Mouse (Mus musculus) left cerebral cortex, adult 8-10 months (tissue): Measurements from ENCODE around the gene Lrrc75b. TPM values are rescaled to one million over a fixed set of nuclear protein-coding genes. Genes with fewer than 3 reads are reported as not detected.

Source experiments
- DNase-seq, 2 experiments: peaks; one replicate each; pipeline ENCODE4 v3.0.0; 2022; ENCODE audit warnings: low spot score in 2 of 2
- total RNA-seq, 4 experiments: library from RNA; stranded (reverse); gene quantifications; 2 replicates each; pipeline ENCODE4 v1.2.4; 2022

The Lrrc75b gene
- total RNA-seq, result 10 to 100 TPM; 10.9 to 15.5 (median 12.0) TPM

DNA sequence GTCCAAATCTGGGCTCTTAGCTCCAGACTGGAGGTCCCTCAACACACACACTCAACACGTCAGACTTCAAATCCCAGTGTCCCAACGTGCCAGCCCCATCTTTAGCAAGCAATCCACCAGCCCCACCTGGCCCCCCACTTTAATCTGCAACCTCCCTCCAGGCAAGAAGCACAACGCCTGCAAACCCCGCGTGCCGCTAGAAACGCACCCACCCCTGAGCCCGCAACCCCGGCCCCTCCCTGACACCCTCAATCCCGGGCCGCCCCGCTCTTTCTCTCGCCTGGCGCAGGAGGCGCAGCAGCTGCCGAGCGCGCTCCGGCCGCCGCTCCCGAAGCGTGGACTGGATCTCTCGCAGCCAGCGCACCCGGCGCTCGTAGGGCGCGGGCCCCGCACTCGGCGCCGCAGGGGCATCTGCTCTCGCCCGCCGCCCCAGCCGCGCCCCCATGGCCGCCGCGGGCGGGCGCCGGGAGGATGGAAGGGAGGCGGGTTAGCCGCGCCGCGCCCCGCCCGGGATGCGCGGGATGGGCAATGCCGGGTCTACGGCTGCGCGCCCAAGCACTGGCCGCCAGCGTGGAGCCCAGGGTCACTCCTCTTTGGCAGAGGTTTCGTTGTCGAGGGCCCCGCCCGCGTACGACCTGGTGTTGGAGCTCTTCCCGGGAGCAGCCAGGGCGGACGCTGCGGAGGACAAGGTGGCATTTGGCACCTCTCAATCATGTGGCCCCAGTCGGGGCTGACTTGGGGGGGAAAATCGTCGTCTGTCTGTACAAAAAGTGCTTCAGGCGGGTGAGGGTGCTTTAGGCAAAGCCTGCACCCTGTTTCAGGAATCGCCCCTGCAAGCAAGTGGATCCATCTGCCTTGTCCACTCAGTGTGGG, at the start of gene Lrrc75b:
TSS of gene Lrrc75b (minus strand) at position 655 of the 873 bp plus-strand sequence.
- peak in 1 of 2 experiments; percentile 27 for DNase-seq

DNA sequence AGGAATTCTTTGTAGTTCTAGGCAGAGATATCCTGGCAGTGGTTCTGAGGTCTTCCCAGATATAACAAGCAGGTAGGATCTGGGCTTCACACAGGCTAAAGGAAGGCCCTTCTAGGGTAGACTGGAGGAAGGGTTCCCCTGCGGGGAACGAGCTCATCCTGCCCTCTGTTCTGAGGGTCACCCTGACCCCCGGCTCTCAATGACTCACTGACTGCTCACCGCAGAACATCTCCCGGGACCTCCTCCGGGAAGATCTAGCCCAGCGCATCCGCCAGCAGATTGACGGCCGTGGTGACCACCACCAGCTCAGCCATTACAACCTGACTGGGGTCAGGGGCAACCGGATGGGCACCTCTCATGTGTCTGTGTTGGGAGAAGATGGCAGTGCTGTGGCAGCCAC, 48.8 kb upstream of the Lrrc75b start:
- DNase-seq, result no peak

GRCm38 (mm10) chr10:75607253-75607652, 47.1 kb upstream of the Lrrc75b start:
- no peak for DNase-seq

- DNase-seq, result no peak
Observed at GRCm38 (mm10) chr10:75605162-75605846, 45.2 kb upstream of the Lrrc75b start.

DNA sequence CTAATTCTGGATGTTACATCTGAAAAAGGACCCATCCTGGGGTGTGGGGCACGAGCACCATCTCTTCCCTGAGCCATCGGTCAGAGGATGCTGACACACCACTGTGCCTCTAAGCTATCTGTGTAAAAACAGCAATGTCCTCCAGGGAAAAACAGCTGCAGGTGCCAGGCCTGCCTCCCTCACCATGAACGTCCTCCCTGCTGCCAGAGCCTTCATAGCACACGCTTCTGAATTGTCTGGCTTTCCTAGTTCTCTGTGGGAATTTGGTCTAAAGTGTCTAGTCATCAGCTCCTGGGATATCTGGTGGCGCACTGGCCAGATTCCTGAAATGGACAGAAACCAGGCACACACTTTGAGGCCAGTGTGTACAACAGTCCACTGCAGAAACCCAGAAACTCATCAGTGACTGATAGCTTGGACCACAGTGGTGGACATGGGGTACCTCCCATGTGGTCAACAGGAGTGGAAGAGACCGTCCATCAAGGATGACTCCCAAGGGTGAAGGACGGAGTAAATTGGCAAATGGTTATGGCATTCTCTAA, 40.1 kb upstream of the Lrrc75b start:
- no peak for DNase-seq

GRCm38 (mm10) chr10:75595981-75596380, 35.9 kb upstream of the Lrrc75b start:
- no peak for DNase-seq

DNA sequence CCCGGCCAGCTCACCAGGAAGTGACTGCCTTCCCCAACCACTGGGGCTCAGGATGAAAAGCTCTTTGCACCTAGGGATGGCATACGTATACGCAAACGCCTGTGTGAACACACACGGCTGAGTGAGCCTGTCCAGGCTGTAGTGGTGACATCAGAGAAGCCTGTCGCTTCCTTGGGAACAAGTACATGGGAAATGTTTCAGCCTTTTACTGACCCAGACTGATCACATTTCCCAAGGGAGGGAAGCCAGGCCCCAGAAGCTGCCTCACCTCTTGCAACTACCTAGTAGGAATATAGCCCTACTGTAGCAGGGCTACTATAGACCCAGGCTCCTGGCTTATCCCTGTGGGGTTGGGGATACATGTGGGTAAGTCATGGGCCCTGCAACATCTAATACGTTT, 32.5 kb upstream of the Lrrc75b start:
- no peak for DNase-seq

DNA sequence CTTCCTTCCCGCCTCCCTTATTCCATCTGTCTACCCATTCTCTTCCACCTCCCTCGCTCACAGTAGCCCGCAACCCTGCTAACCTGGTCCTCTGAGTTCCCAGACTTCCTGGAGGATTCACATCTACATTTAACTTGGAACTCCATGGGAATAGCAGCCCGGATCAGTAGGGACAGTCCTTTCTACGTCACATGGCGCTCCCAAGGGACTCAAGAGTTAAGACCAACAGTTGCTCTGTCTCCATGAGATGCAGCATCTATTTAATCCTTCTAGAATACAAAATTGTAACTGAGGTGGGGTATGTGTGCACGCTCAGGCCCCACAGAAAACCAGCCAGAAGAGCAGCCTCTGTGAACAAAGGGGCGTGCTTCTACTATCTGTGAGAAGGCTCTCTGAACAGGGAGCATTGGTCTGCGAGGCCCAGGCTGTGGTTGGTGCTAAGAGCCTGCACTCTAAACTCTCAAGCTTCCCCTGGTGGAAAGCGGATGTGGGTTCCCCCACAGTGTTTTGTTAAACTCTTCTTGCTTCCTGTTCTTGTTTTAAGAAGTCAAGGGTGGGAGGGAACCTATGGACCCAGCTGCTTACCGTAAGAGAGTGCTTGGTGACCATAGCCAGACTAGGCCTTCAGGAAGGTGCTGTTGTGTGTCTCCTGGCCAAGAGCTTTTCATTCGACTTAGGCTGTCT, 31.2 kb upstream of the Lrrc75b start:
- DNase-seq, result no peak

GRCm38 (mm10) chr10:75589651-75590050, 29.5 kb upstream of the Lrrc75b start:
- no peak for DNase-seq

GRCm38 (mm10) chr10:75589129-75589528, 29.0 kb upstream of the Lrrc75b start, which contains the start of gene Ggt5:
Gene Ggt5 (plus strand): TSS chr10:75589340.
- no peak for DNase-seq

DNA sequence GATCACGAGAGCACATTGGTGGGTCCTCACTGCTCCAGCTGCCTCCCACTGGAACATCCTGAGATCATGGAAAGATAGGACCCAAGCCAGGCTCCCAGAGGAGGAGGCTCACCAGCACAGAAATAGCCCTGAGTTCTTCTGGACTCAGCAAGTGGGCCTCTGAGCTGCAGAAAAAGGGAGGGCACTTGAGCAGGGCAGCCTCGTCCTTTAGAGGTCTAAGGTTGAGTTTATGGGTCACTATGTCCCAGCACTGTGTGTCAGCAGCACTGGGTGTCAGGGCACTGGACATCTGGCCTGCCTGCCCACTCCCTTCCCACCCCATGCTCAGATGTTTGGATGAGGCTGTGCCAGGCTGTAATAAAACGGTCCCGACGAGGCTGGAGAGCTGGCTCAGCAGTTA, 28.2 kb upstream of the Lrrc75b start:
- DNase-seq, result no peak

DNA sequence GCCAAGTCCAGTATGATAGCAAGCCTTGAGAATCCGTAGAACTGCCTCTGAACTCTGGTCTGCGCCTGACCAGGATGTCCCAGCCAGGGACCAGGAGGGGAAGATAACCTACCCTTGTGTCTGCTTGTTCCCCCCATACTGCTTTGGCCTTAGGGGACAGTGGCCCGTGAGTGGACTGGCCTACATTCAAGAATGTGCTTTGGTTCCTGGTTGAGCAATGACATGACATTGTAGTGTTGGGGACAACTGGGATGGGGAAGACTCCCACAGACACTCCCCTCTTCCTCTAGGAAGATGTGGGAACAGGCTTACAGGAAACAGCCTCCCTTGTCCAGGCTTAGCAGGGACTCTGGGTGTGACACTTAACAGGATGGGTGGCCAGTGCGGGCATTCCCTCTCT, 27.7 kb upstream of the Lrrc75b start:
- DNase-seq, result no peak

- no peak for DNase-seq
Observed at GRCm38 (mm10) chr10:75586553-75586879, 26.4 kb upstream of the Lrrc75b start.

DNA sequence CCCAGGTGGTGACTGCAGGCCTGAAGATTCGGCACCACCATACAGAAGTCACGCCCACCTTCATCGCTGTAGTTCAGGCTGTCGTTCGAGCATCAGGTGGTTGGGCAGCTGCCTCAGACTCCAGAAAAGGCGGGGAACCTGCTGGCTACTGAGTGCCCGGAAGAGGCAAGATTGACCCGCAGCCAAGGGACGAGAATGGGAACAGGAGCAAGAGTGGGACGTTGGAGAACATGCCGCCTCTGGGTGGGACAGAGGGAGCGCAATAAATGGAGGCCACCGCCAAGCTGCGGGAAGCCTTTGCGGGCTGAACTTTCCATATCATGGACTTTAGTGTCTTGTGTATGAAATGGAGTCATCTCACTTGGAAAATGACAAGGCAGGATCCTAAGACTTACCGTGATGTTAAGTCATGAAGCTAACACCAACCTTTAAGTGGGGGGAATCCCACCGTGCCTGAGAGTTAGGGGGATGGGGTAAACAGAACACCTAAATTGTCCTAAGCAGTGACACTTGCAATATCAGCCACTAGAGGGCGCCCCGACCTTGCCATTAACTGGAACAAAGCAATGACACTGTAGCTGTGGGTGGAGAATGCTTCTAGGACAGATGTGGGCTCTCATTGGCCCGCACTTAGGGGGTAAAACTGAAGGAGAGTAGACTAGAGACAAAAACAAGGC, 25.9 kb upstream of the Lrrc75b start:
- peak; percentile 71 to 90 for DNase-seq

DNA sequence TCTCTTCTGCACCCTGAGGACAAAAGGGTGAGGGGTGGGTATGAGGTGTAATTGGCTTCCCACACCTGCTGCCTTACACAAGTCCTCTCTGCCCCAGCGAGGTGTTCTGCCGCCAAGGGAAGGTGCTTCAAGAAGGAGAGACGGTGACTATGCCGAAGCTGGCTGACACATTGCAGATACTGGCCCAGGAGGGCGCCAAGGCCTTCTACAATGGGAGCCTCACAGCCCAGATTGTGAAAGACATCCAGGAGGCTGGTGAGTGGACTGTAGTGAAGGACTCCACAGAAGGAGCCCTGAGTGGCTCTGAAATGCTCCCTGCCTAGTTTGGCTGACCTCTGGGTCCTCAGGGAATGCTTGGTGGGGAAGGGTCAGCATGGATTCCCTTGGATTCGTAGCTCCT, 19.0 kb upstream of the Lrrc75b start:
- DNase-seq, result no peak

GRCm38 (mm10) chr10:75573965-75574364, 13.8 kb upstream of the Lrrc75b start:
- no peak for DNase-seq

- DNase-seq, result no peak
Observed at GRCm38 (mm10) chr10:75573181-75573580, 13.1 kb upstream of the Lrrc75b start.

DNA sequence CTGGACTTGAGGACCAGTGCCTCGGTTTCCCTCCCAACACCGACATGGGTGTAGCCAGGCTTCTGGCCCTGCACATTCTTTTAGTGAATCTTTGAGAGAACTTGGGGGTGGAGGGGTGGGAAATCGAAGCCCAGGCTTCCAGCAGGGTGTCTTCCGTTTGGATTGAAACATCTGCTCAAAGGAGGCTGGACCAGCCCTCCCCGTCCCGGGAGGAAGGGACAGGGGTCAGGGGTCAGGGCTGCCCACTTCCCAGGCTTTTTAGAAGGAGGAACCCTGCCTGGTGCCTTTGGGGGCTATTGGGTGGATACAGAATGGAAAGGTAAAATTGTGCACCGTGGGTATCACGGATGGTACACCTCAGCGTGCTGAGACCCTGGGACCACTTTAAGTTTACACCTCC, 11.8 kb upstream of the Lrrc75b start:
- no peak for DNase-seq

DNA sequence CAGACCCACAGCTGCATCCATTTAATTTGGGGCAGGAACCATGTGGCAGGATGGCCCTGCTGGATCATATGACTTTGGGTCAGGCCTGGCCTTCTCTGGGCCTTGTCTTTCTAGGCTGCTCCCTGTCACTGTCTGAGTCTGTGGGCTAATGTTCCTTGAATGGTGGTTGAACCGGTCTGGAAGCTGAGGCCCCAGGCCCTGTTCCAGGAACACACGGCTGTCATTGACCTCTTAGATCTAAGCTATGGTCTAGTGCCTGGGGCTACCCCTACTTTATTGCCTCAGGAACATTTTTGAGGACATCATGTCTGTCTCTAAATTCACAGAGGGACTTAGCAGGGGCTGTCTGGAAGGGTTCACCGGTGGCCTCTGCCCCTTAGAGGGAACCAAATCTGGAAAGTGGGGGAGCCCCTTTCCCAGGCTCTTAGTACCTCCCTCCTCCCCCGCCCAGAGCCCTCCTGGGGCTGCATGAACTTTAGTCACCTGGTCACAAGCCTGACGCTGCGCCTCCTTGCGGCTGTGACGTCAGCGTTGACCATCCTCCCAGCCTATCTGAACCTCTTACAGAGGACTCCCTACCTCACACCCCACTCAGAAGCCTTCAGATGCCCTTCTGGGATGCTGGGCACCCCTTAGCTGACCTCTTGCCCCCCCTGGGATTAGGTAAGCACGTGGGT, 11.0 kb upstream of the Lrrc75b start:
- DNase-seq, result no peak

DNA sequence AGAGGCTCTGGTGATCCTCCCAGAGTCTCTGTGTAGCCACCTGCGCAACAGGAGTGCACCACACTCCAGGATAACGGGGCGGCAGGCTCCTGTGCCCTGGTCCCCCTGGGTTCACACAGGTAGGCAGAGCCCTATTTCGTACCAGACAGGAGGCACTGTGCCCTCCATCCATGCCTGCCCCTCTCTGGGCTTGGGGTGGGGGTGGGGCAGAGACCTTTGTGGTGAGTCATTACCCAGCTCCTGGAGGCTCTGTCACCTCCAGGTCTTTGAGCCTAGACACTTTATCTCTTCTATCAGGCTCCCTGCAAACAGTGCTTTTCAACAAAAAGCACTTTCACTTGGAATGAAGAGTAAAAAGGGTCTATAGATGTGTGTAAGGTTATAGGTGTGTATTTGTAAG, 8.7 kb upstream of the Lrrc75b start:
- no peak for DNase-seq

DNA sequence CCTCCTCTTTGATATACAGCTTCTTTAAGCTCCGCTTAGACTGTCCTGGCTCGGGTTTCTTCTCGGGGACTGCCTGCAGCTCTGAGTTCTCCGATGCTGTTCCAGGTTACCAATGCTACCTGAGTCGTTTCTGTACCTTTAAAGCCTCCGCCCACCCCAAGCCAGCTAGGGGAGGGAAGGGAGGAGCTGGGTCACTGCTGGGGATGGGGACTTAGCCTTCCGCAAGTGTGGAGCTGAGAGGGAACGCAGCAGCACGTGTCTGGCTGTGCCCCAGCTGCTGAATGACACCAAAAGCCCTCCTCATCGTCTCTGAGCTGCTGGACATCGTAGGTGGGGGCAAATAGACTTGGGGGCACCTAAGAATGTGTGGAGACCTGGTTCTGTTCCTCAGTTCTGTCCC, 8.3 kb upstream of the Lrrc75b start:
- DNase-seq, result no peak
